Mouse (Mus musculus) cerebellum, postnatal 4 days (tissue): ENCODE results near the gene Gm20388.

Experiments
- DNase-seq, 2 experiments: peaks; one replicate each; pipeline ENCODE4 v3.0.0; 2022; ENCODE audit warnings: low spot score in 2 of 2, mixed read lengths in 1 of 2

Gm20388 gene

DNA sequence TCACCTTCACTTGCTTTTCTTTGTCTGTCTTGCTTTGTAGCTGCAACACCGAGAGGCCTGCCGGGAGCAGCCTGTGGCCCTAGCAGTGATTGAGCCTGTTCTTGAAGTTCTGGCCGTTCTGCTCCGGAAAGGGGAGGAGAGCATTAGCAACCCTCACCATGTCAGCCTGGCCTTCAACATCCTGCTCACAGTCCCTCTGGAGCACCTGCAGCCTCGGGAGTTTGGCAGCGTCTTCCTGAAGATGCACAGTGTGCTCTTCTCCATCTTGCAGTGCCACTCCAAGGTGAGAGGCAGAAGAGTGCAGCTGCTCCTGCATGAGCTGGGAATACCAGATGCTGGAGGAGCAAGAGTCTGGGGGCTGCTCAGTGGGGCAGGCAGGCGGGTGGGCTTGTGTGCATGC, 4127.5 kb downstream of the Gm20388 start:
- DNase-seq, result no peak

DNA sequence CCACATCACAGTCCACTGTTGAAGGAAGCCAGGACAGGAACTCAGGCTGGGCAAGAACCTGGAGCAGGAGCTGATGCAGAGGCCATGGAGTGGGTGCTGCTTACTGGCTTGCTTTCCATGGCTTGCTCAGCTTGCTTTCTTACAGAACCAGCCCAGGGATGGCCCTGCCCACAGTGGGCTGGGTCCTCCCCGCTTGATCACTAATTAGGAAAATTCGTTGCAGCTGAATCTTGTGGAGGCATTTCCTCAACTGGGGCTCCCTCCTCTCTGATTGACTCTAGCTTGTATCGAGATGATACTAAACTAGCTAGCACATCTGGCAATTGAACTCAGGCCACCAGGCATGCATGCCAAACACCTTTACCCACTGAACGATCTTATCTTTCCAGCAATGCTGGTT, 4128.7 kb downstream of the Gm20388 start:
- no peak for DNase-seq

DNA sequence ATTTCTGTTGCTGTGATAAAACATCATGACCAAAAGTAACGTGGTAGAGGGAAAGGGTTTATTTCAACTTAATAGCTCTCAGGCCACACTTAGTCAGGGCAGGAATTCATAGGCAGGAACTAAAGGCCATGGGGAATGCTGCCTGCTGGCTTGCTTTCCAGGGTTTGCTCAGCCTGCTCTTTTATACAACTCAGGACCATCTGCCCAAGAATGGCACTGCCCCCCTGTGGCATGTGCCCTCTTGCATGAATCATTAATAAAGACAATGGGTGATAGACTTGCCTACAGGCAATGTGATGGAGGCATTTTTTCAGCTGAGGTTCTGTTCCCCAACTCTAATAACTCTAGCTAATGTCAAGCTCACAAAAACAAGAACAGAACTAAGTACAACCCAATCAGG, 4131.6 kb downstream of the Gm20388 start:
- no peak for DNase-seq

DNA sequence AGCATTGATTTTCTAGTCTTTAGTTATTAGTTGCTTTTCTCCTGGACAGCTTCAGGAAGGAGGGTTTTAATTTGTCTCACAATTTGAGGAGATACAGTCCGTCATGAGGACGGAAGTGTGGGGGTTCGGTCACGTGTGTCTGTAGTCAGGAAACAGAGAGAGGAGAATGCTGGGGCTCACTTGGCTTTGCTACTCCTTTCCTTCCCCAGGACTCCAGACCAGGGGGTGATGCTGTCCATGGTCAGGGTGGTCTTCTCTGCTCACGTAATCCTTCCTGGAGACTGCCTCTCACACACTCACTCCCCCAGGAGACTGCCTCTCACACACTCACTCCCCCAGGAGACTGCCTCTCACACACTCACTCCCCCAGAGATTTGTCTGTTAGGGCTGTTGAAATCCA, 4133.8 kb downstream of the Gm20388 start:
- no peak for DNase-seq

DNA sequence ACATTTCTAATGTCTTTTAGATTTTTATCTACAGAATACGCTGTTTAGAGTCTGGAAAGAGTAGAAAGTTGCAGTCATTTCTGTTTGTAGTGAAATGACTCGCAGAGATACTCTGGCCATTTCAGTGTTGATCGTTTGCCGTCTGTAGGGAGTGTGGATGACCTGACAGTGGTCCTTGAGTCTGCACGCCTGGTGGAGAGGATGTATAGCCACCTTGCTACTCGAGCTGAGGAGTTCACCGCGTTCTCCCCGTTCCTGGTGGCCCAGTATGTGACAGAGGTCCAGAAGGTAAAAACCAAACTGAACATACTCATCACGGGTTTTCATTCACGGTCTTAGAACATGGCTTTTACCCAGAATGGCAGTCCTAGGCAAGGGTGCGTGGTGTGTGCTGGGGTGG, 4134.3 kb downstream of the Gm20388 start:
- DNase-seq, result no peak

DNA sequence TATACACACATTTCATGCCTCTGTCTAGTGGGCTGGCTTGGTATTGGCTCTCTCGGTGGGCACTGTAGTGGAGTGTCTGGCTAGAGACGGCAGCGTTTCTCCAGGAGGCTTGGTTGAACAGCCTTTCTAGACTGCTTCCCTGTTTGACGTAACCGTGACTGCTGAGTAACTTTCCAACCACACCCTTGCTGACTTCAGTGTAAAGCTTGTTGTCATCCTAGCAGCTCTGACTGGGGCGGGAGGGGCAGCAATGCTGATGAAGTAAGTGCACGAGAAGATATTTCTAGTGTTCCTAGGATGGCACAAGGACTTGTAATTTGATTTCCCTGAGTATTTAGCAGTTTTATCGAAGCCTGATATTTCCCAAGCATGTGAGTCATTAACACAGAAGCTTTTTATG, 4135.2 kb downstream of the Gm20388 start:
- DNase-seq, result no peak

DNA sequence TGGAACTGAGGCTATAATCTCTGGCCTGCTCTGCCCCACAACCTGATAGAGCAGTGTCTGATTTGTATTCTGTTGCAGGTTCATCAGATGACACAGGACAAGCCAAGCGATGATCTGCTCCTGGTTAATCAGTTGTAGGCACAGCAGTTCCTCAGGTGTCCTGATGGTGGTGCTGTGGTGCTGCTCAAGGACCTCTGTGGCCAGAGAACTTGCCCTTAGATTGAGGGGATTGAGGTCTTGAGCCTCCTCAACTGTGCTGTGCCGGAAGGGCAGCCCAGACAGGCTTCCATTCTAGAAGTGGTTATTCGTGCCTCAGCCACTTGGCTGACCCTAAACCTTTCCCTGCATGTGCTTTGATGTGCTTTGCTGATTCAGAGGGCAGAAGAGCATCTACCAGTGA, 4141.5 kb downstream of the Gm20388 start:
- peak; percentile 78 to 86 for DNase-seq

DNA sequence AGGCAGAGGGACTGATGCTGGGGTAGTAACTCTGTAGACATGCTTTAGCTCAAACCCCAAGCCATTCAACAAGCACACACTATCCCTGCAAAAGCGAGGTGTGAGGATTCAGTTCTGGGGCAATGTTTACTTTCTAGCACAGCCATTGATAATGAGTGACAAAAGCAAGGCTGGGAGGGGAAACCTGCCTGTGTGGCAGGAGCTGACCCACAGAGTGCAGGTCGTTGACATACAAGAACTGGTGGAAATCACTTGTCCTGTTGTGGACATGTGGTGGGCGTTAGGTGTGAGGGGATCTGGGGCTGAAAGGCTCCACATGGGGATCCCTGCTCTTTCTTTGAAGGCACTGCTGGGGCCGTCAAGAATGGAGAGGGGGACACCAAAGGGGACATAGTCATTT, 4141.9 kb downstream of the Gm20388 start:
- no peak for DNase-seq

DNA sequence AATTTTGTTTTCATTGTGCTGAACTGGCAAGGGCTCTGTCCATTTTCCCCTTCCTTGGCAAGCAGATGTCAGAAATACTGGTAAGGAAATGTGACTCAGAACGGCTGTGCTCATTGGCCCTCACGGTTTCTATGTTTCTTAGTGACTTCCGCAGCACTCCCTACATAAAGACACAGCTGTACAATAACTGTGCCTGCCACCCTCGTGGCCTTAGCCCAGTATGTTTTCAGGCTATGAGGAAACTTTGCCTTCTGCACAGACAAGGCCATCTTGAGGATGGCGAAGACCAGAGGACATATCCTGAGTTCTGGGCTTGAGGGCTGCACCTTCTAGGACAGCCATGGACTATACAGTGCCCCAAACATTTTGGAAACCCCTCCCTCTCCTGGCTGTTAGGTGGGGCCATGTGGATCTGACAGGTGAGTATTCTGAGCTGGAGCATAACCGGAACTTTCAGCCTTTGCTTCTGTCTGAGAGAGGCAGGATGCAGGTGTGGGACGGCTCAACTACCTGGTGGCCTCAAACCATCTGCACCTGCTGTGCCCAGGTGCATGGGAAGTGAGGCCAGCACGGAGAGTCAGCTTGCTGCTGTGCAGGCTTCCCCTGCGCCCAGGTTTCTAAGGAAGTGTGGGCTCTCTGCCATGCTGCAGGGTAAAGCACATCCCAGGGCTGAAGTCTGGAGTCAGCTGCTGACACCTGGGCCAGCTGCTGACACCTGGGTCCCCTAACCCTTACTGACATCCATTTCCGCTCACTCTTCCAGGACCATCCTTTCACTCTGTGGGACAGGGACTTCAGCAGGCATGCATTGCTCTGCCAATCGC, 4146.4 kb downstream of the Gm20388 start:
- DNase-seq, result no peak

DNA sequence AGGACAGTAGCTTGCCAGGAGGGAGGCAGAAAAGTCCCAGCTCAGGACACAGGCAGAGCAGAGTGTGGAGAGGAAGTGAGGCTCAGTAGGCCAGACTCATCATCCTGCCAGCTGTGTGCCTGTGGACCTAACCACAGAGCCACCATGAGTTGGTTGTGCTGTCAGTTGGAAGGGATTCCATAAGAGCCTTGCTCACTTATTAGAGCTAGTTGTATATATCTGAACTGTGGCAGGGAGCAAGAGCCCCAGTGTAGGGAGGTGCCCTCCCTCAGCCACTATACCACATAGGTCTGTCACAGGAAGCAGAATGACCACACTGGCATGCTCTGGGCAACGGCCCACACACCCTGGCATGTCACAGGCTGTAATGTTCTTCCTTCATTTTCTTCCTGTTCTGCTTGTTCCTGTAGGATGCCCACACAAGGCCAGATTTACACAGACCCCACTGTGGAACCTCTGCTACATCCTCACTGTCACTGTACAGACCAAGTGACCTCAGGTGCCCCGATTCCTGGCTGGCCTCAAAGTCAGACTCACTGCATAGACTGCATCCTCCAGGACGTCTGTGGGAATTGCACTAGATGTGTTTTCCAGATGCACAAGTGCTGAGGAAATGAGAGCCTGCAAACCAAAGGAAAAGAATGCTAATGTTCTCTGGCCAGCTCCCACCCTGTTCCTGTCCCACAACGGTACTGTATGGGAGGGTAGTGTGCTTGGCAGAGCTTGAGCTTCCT, 4155.9 kb downstream of the Gm20388 start:
- DNase-seq, result no peak

DNA sequence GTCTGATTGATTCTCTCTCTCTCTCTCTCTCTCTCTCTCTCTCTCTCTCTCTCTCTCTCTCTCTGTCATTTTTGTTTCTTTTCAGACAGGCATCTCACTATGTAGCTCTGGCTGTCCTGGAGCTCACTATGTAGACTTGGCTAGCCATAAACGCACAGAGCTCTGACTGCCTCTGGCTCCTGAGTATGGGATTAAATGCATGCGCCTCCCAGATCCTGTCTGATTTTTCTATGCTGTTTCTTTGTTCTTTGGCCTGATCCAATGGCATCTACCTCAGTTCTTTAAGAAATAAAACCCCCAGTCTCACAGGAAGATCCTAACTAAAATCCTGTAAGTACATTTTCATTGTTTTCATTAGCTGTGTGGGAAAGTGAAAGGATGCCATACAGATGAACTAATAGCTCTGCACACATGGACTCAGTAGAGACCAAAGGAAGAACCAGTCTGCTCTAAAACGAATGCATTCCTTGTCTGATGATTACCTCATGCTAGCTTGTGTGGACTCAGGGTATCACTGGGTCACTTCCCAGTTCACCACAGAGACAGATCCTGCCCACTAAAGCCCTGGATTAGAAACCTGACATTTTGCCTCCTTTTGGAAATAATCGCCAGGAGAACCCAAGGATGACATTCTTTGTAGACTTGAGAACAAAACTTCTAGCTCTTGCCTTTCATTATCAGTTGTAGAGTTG, 4156.6 kb downstream of the Gm20388 start:
- no peak for DNase-seq

DNA sequence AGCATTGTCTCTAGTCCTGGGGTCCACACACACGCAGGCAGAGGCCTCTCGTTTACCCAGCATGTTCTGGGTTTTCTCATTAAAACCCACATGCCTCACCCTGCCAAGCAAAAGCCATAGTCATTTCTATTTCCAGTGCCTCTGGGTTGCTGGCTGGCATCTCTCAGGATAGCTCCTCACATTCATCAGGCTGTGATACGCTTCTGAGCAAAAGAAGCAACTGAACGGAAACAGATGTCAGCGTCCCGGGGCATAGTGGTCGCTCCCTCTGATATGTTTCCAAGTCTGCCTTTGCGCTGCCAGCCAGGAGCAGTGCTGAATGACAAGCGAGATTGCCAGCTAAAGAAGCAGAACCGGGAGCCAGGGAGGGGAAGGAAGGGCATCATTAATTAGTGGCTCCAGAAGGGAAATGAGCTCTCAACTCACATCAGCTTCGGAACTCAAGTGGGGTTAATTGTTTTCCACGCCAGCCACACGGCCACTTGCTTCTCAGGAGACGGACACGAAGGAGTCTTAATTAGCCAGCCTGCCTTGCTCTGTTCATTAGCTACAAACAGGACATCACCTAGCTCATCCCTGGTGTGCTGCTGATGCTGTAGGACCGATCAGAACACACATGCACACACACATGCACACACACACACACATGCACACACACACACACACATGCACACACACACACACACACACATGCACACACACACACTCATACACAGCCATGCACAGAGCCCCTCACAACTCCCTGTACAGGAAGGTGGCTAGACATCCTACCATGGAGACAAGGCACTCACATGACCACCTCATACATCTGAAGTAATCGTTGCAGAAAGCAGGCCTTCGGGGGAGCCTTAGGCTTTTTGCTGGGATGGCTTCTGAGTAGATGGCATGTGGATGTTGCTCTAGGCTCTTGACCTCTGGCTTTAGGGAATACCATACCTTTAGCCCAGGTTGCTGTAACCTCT, 4160.0 kb downstream of the Gm20388 start:
- DNase-seq, result peak in 1 of 2 experiments; percentile 73

DNA sequence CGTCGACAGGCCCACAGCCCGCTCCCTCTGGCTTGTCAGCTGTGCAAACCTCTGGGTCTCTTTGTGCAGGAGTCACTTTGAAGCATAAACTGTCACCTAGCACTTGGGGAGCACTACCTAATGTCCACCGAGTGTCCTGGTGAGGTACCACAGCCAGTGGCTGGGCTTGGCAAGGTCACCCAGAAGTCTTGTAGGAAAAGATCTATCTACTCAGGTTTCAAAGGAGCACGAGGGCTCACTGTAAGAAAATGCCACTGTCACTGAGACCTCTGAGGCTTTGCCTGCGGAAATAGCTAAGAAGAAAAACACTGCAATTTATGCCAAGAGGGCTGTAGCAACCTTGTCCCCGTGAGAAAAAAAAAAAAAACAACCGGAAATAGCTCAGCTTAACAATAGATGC, 4165.3 kb downstream of the Gm20388 start:
- no peak for DNase-seq

DNA sequence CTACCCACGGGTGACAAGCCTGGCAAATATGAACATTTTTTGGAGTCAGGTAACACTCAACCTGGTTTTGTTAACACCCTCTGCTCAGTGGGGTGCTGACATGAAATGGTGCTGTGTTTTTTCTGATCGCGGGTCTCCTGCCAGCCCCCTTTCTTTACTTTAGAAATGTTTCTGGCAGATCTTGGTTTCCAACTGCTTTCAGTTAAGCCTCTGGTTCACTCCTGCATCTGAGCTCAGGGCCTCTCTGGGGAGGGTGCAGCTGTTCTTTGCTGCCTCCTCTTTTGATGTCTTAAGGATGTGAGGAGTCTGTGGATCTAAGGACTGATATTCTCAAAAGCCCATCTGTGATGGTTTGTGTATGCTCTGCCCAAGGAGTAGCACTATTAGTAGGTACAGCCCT, 4165.8 kb downstream of the Gm20388 start:
- no peak for DNase-seq

DNA sequence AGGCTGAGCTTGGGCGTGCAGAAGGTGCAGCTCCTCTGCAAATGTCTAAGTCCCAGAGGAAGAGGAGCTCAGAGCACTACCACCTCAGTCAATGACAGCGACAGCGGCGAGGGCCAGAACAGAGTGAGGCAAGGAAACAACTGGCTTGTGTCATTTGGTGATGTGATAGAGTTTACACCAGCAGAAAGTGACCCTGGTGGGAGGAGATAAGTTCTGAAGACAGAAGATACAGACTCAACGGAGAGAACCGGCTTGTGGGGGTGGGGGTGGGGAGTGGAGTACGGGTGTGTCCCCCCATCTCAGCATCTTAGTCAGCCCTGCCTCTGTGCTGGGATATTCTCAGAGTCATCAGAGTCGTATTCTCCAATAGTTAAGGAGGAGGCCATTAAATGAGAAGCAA, 4166.7 kb downstream of the Gm20388 start:
- no peak for DNase-seq

DNA sequence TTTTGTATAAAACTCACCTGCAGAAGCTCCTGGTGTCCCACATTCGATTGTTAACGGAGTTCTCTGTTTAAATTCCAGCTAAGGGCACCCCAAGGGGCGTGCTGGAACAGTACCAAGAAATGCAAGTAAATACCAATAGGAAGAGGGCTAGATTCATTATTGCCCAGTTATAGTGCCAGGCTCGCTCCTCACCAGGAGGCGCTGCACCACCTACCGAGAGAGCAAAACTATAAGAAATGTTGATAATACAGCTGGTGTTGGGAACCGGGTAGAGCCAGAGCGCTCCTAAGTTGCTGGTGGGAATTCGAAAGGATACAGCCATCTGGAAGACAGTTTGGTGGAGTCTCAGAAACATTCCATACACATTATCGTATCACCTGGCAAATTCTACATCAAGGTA, 4167.4 kb downstream of the Gm20388 start:
- no peak for DNase-seq

DNA sequence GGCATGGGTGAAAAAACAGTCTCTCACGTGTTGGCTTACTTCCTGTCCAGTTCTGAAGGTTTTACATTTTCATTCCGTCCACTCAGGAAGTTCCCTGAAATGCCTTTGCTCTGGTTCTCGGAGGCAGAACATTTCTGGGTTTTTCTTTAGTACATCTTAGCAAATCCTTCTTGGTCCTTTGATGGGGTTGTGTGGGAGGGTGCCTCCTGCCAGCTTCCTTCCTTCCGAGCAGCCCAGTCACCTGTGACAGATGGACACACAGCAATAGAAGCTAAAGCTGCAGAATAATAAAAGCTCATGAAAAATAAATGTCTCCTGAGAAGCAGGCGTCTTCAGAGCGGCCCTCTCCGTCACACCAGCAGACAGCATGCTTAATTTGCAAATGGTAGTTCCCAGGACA, 4168.3 kb downstream of the Gm20388 start:
- no peak for DNase-seq

DNA sequence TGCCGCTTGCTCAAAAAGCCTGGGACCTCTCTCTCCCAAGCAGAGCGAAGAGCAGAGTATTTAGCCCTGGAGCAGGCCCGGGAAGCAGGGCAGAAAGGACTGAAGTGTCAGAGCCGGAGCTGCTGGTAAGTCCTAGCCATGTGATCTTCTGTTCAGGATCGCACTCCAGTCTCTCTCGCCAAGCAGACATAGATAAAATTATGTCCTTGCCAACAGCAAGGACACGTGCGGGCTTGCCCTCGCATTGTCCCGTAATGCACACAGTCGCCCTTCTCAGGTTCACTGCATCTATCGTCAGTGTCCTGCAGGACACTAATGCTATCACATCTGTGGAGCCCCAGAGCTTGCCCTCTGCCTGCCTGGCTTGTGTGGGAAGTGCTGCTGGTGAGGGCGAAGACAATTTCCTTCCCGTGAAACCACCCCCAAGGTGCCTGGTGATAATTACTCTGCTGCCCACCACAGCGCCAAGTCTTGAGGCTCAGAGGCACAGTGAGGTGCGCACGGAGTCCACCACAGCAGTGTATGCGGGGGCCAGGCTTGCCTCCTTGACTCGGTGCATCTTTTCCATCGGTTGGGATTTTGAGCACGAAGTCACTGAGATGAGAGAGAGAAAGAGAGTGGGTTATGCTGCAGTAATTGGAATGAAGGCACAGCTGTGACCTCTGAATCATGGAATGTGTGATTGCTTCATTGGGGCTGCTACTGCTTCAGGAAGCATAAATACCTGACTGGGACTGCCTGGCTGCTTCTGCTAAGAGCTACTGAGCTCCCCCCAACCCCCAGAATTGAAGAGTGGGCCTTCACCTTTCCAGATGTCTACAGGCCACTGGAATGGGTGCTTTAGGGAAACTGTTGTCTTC, 4170.1 kb downstream of the Gm20388 start:
- DNase-seq, result no peak

DNA sequence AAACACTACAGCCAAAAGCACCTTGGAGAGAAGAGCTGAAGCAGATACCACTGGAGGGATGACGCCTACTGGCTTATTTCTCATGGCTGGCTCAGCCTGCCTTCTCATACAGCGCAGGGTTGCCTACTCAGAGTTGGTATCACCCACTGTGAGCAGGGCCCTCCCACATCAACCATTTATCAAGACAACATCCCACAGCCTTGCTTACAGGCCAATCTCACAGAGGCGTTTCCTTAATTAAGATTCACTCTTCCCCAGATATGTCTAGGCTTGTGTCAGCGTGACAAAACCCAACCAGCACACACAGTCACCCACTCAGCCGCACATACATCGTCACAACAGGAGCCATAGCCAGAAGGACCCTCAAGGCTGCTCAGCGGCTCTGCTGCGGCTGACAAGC, 4172.0 kb downstream of the Gm20388 start:
- no peak for DNase-seq

DNA sequence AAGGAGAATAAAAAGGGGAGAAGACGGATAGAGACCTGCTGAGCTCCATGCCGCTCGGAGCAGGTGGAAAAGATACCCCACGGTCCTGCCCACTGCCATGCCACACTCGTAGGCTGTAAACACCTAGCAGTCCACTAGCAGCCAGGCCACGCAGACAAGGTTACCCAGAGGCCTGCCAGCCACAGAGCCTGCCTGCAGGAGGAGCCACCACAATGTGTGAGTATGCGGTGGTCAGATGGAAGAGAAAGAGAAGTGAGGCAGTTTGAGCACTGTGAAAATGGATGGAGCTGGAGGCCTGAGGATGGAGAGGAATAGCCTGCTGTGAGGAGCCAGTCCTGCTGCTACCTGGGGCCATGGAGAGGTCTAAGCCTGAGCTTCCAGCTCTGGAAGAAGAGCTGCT, 4173.0 kb downstream of the Gm20388 start:
- no peak for DNase-seq

DNA sequence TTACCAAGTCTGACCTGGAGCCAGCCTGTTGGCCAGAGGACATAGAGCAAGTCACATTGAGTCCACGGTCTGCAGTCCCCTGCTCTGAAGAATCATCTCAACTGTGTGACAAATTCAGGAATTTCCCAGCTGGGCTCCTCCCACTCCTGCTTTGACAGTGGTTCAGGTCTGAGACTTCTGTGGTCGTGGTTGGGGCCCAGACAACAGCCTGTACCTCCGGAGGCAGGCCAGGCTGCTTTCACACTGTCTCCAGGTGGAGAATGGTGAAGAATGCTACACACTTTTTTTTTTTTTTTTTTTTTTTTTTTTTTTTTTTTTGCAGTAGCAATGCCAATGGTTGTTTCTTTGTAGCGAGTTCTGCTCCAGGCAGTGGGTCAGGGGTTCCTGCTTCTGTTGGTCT, 4175.0 kb downstream of the Gm20388 start:
- no peak for DNase-seq
